15 mouse cellular contexts compared by ENCODE assay signal in the genomic region with DNA sequence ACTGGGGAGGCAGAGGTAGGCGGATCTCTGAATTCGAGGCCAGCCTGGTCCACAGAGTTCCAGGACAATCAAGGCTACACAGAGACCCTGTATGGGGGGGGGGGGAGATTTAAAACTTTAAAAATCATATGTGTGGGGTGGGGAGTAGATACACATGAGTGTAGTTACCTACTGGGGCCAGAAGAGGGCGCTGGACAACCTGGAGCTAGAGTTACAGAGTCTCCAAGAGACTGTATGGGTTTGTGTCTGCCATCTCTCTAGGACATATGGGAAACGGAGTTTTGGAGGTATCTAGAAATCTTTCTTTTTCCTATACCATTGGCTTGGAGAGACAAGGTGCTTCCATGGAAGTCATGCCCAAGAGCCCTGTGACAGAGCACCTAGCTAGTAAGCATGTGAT. TPM values are rescaled to one million over a fixed set of nuclear protein-coding genes. Genes with fewer than 3 reads are reported as not detected.
DNase-seq lines count a peak whose midpoint lies in the region; ATAC-seq and TF ChIP-seq lines count a peak whose summit lies in the region.
"Had no signal": no experiment of that assay in that cellular context is flagged by ENCODE, and none has a peak within 500 bp of the region (broad histone marks: within the 10 kb centered on the region; RNA-seq: fewer than 3 reads in every experiment).

No protein-coding gene starts in this region.

- H3K4me3 ChIP-seq in forebrain, postnatal 0 days (ENCODE audit: low read depth, low read length): no peak overlapping the region
- H3K4me3 ChIP-seq in forebrain, embryonic 14.5 days (ENCODE audit: low read depth, low read length): no peak overlapping the region
- H3K4me3 ChIP-seq in liver, postnatal 0 days (ENCODE audit: low read depth, low read length): no peak overlapping the region
- no peak overlapping the region for H3K4me3 ChIP-seq in liver, embryonic 12.5 days
- H3K4me3 ChIP-seq: erythroblast, embryonic 14.5 days; limb, embryonic 15.5 days had no signal

- 0 out of 2 replicates have a peak, but pooled peaks cover 3% of the 10 kb centered on the region for H3K4me1 ChIP-seq in forebrain, postnatal 0 days (ENCODE audit: insufficient read depth)
- H3K4me1 ChIP-seq in forebrain, embryonic 14.5 days (ENCODE audit: control insufficient read depth, insufficient read depth, low read length): peaks cover 10% of the 10 kb centered on the region
- peaks cover 57% of the 10 kb centered on the region for H3K4me1 ChIP-seq in liver, postnatal 0 days (ENCODE audit: insufficient read depth)
- peaks cover 53% of the 10 kb centered on the region for H3K4me1 ChIP-seq in liver, embryonic 12.5 days

- DNase-seq in forebrain, postnatal 0 days: no peak
- DNase-seq in forebrain, embryonic 14.5 days (ENCODE audit: low spot score): no peak
- no peak for DNase-seq in liver, postnatal 0 days
- DNase-seq in NIH3T3 (ENCODE audit: low read depth): peak; percentile 65
- peak; percentile 61 to 68 for DNase-seq in thymus, postnatal 10 days (ENCODE audit: low spot score in 2 of 2)
- DNase-seq in embryo, embryonic 9.5 days (ENCODE audit: extremely low spot score): no peak
- DNase-seq in embryo, embryonic 10 days (ENCODE audit: low spot score): no peak
- DNase-seq: adrenal gland, adult 8-10 months; kidney, adult 8-10 months had no signal

- no peaks in the 10 kb centered on the region for H3K27me3 ChIP-seq in forebrain, postnatal 0 days (ENCODE audit: insufficient read depth, low read length)
- no peaks in the 10 kb centered on the region for H3K27me3 ChIP-seq in forebrain, embryonic 14.5 days (replicated peaks; ENCODE audit: control insufficient read depth, insufficient read depth, low read length)
- H3K27me3 ChIP-seq in liver, postnatal 0 days (ENCODE audit: insufficient read depth, low read length): no peaks in the 10 kb centered on the region
- H3K27me3 ChIP-seq in liver, embryonic 12.5 days (replicated peaks): peaks cover 52% of the 10 kb centered on the region
- H3K27me3 ChIP-seq: limb, embryonic 15.5 days had no signal

- no peak overlapping the region for H3K9ac ChIP-seq in forebrain, postnatal 0 days
- H3K9ac ChIP-seq in forebrain, embryonic 14.5 days (ENCODE audit: low read length): no peak overlapping the region
- H3K9ac ChIP-seq in liver, postnatal 0 days (replicated peaks): no peak overlapping the region
- no peak overlapping the region for H3K9ac ChIP-seq in liver, embryonic 12.5 days
- H3K9ac ChIP-seq: limb, embryonic 15.5 days had no signal

- WGBS in forebrain, postnatal 0 days: 61% methylated on average over 4 of the region's 4 CpGs
- 63% methylated on average over 4 of the region's 4 CpGs for WGBS in forebrain, embryonic 14.5 days
- WGBS in liver, postnatal 0 days (ENCODE audit: insufficient replicate concordance): 63% methylated on average over 4 of the region's 4 CpGs
- 41% methylated on average over 4 of the region's 4 CpGs for WGBS in liver, embryonic 12.5 days (ENCODE audit: insufficient replicate concordance)

- no peaks in the 10 kb centered on the region for H3K36me3 ChIP-seq in forebrain, postnatal 0 days (ENCODE audit: insufficient read depth)
- no peaks in the 10 kb centered on the region for H3K36me3 ChIP-seq in forebrain, embryonic 14.5 days (ENCODE audit: control insufficient read depth, insufficient read depth, low read length)
- H3K36me3 ChIP-seq in liver, postnatal 0 days (replicated peaks; ENCODE audit: insufficient read depth, low read length): no peaks in the 10 kb centered on the region
- H3K36me3 ChIP-seq in liver, embryonic 12.5 days: no peaks in the 10 kb centered on the region
- H3K36me3 ChIP-seq: limb, embryonic 15.5 days had no signal

- TF ChIP-seq EP300 in liver, postnatal 0 days (IDR thresholded peaks at IDR 0.05; ENCODE audit: low read depth): no peak

- no peak for ATAC-seq in forebrain, postnatal 0 days
- no peak for ATAC-seq in forebrain, embryonic 14.5 days
- ATAC-seq in liver, postnatal 0 days: no peak
- ATAC-seq in liver, embryonic 12.5 days: no peak

- H3K9me3 ChIP-seq in forebrain, postnatal 0 days (ENCODE audit: low read length): no peaks in the 10 kb centered on the region
- no peaks in the 10 kb centered on the region for H3K9me3 ChIP-seq in forebrain, embryonic 14.5 days (replicated peaks; ENCODE audit: control insufficient read depth, low read length)
- H3K9me3 ChIP-seq in liver, postnatal 0 days (ENCODE audit: low read length): no peaks in the 10 kb centered on the region
- no peaks in the 10 kb centered on the region for H3K9me3 ChIP-seq in liver, embryonic 12.5 days (replicated peaks)
- H3K9me3 ChIP-seq: limb, embryonic 15.5 days had no signal

- peak; percentile 63 for TF ChIP-seq CTCF in forebrain, postnatal 0 days (IDR thresholded peaks at IDR 0.05; ENCODE audit: low read depth)
- TF ChIP-seq CTCF in liver, postnatal 0 days (IDR thresholded peaks at IDR 0.05; ENCODE audit: low read depth): peak; percentile 69

- H3K4me2 ChIP-seq in forebrain, postnatal 0 days (ENCODE audit: low read depth): no peak overlapping the region
- H3K4me2 ChIP-seq in forebrain, embryonic 14.5 days (ENCODE audit: low read length): no peak overlapping the region
- no peak overlapping the region for H3K4me2 ChIP-seq in liver, postnatal 0 days (ENCODE audit: low read depth, low read length)
- H3K4me2 ChIP-seq in liver, embryonic 12.5 days: no peak overlapping the region
- H3K4me2 ChIP-seq: limb, embryonic 15.5 days had no signal

- no peak overlapping the region for H3K27ac ChIP-seq in forebrain, postnatal 0 days (ENCODE audit: low read depth, low read length)
- H3K27ac ChIP-seq in forebrain, embryonic 14.5 days (ENCODE audit: low read depth, low read length): no peak overlapping the region
- H3K27ac ChIP-seq in liver, postnatal 0 days (ENCODE audit: low read depth): no peak overlapping the region
- H3K27ac ChIP-seq in liver, embryonic 12.5 days: no peak overlapping the region
- H3K27ac ChIP-seq: limb, embryonic 15.5 days had no signal

RNA-seq across cellular contexts. Expression of gene Tha1, which starts 1.1 kb away (rescaled TPM):
- 5.9 and 8.2 TPM in 2 replicates for total RNA-seq in forebrain, postnatal 0 days (2014; rRNA removed)
- 2.6 and 2.9 TPM in 2 replicates for polyA plus RNA-seq in forebrain, postnatal 0 days (2015; fragmentation: Nextera tagmentation; extraction: Ambion mirVana)
- 3.3 and 3.4 TPM in 2 replicates for polyA plus RNA-seq in forebrain, embryonic 14.5 days (2014; fragmentation: Nextera tagmentation; extraction: Ambion mirVana)
- polyA plus RNA-seq in liver, postnatal 0 days (2015; fragmentation: Nextera tagmentation; extraction: Ambion mirVana): 6.6 and 7.1 TPM in 2 replicates
- polyA plus RNA-seq in liver, embryonic 12.5 days (2016; fragmentation: Nextera tagmentation; extraction: Ambion mirVana): 1.7 TPM in 2 replicates

RNA-seq across cellular contexts. Expression of gene Tmem235, which starts 13.9 kb away (rescaled TPM):
- total RNA-seq in forebrain, postnatal 0 days (2014; rRNA removed): not detected in 2 replicates
- not detected in 2 replicates for polyA plus RNA-seq in forebrain, postnatal 0 days (2015; fragmentation: Nextera tagmentation; extraction: Ambion mirVana)
- not detected in 2 replicates for polyA plus RNA-seq in forebrain, embryonic 14.5 days (2014; fragmentation: Nextera tagmentation; extraction: Ambion mirVana)
- not detected in 2 replicates for polyA plus RNA-seq in liver, postnatal 0 days (2015; fragmentation: Nextera tagmentation; extraction: Ambion mirVana)
- polyA plus RNA-seq in liver, embryonic 12.5 days (2016; fragmentation: Nextera tagmentation; extraction: Ambion mirVana): not detected in 2 replicates
- total RNA-seq: adrenal gland, adult 8-10 months; gastrocnemius, adult 8-10 months; heart, postnatal 10 days; layer of hippocampus, postnatal 14 days had no signal
- polyA plus RNA-seq: erythroblast, embryonic 14.5 days; limb, embryonic 15.5 days had no signal

RNA-seq across cellular contexts. Expression of gene Birc5, which starts 25.4 kb away (rescaled TPM):
- total RNA-seq in forebrain, postnatal 0 days (2014; rRNA removed): 5.7 and 6.2 TPM in 2 replicates
- polyA plus RNA-seq in forebrain, postnatal 0 days (2015; fragmentation: Nextera tagmentation; extraction: Ambion mirVana): 24.9 and 31.4 TPM in 2 replicates
- 106 and 145 TPM in 2 replicates for polyA plus RNA-seq in forebrain, embryonic 14.5 days (2014; fragmentation: Nextera tagmentation; extraction: Ambion mirVana)
- 193 and 197 TPM in 2 replicates for polyA plus RNA-seq in liver, postnatal 0 days (2015; fragmentation: Nextera tagmentation; extraction: Ambion mirVana)
- 370 and 373 TPM in 2 replicates for polyA plus RNA-seq in liver, embryonic 12.5 days (2016; fragmentation: Nextera tagmentation; extraction: Ambion mirVana)

RNA-seq across cellular contexts. Expression of gene Tk1, which starts 48.5 kb away (rescaled TPM):
- total RNA-seq in forebrain, postnatal 0 days (2014; rRNA removed): 10.3 and 29.8 TPM in 2 replicates
- polyA plus RNA-seq in forebrain, postnatal 0 days (2015; fragmentation: Nextera tagmentation; extraction: Ambion mirVana): 11.1 and 12.2 TPM in 2 replicates
- polyA plus RNA-seq in forebrain, embryonic 14.5 days (2014; fragmentation: Nextera tagmentation; extraction: Ambion mirVana): 44.9 and 67.8 TPM in 2 replicates
- 96.8 and 101 TPM in 2 replicates for polyA plus RNA-seq in liver, postnatal 0 days (2015; fragmentation: Nextera tagmentation; extraction: Ambion mirVana)
- 145 and 152 TPM in 2 replicates for polyA plus RNA-seq in liver, embryonic 12.5 days (2016; fragmentation: Nextera tagmentation; extraction: Ambion mirVana)

RNA-seq across cellular contexts. Expression of gene Afmid, which starts 48.7 kb away (rescaled TPM):
- total RNA-seq in forebrain, postnatal 0 days (2014; rRNA removed): 3.6 and 3.8 TPM in 2 replicates
- polyA plus RNA-seq in forebrain, postnatal 0 days (2015; fragmentation: Nextera tagmentation; extraction: Ambion mirVana): 7.4 and 8.8 TPM in 2 replicates
- polyA plus RNA-seq in forebrain, embryonic 14.5 days (2014; fragmentation: Nextera tagmentation; extraction: Ambion mirVana): 4.4 and 5.7 TPM in 2 replicates
- 32.9 and 34.4 TPM in 2 replicates for polyA plus RNA-seq in liver, postnatal 0 days (2015; fragmentation: Nextera tagmentation; extraction: Ambion mirVana)
- 6.7 TPM in 2 replicates for polyA plus RNA-seq in liver, embryonic 12.5 days (2016; fragmentation: Nextera tagmentation; extraction: Ambion mirVana)

Comparison
In these comparisons a context has a peak if more than half of its experiments do, and no peak if none do; other contexts are left out.
1. DNase-seq: peak in NIH3T3 (single experiment) and thymus, postnatal 10 days (2 of 2); none in forebrain, postnatal 0 days (single experiment), forebrain, embryonic 14.5 days (single experiment), liver, postnatal 0 days (single experiment), embryo, embryonic 9.5 days (single experiment) and embryo, embryonic 10 days (single experiment).